In genomic region chr11:118448385-118448784, GRCm38 (mm10) we compare ENCODE assay signal across 22 mouse cellular contexts. TPM values are rescaled to one million over a fixed set of nuclear protein-coding genes. Genes with fewer than 3 reads are reported as not detected.
DNase-seq lines count a peak whose midpoint lies in the region; TF ChIP-seq lines count a peak whose summit lies in the region.
"Had no signal": no experiment of that assay in that cellular context is flagged by ENCODE, and none has a peak within 500 bp of the region (broad histone marks: within the 10 kb centered on the region; RNA-seq: fewer than 3 reads in every experiment).

No protein-coding gene starts in this region.

- TF ChIP-seq CTCF in left cerebral cortex, adult 2 months (IDR thresholded peaks at IDR 0.05): no peak

- H3K27ac ChIP-seq in left cerebral cortex, adult 2 months: no peak overlapping the region
- H3K27ac ChIP-seq: forebrain, embryonic 13.5 days; heart, embryonic 15.5 days; hindbrain, embryonic 13.5 days; liver, embryonic 15.5 days; macrophage; midbrain, embryonic 12.5 days; neural tube, embryonic 12.5 days had no signal

- intact Hi-C loops in heart, postnatal 10 days (cut with DNase I): loop anchor here (5.0 kb wide), 1 partner anchor 59 kb away; no protein-coding TSS in a partner anchor
- intact Hi-C loops in left cerebral cortex, adult 2 months (cut with DNase I): no loop called here

- H3K4me3 ChIP-seq in left cerebral cortex, adult 2 months: no peak overlapping the region
- H3K4me3 ChIP-seq: embryonic facial prominence, embryonic 12.5 days; erythroblast, embryonic 14.5 days; forebrain, embryonic 13.5 days; heart, embryonic 15.5 days; hindbrain, embryonic 13.5 days; limb, embryonic 15.5 days; liver, embryonic 15.5 days; midbrain, embryonic 12.5 days; neural tube, embryonic 12.5 days had no signal

- DNase-seq in adrenal gland, postnatal 10 days: peak; percentile 57
- no peak for DNase-seq in adrenal gland, adult 18-20 months (ENCODE audit: low spot score in 2 of 2)
- peak; percentile 32 for DNase-seq in testis, postnatal 14 days (ENCODE audit: low spot score)
- no peak for DNase-seq in testis, postnatal 10 days (ENCODE audit: low spot score)
- peak; percentile 78 to 80 for DNase-seq in heart, postnatal 10 days
- no peak for DNase-seq in layer of hippocampus, adult 9-10 months (ENCODE audit: low spot score)
- DNase-seq in right cerebral cortex, postnatal 10 days (ENCODE audit: low spot score in 2 of 2): no peak
- no peak for DNase-seq in left cerebral cortex, adult 2 months (ENCODE audit: extremely low spot score in 1 of 2, low spot score in 2 of 2)
- DNase-seq: cerebellum, adult 9-10 months; kidney, adult 8-10 months; kidney, postnatal 14 days; thymus, postnatal 36 days had no signal

RNA-seq across cellular contexts. Expression of gene C1qtnf1, which starts 20.4 kb away (rescaled TPM):
- total RNA-seq in adrenal gland, postnatal 10 days (2021): 10 to 100 TPM; 27.7 to 28.7 TPM
- total RNA-seq in adrenal gland, adult 18-20 months (2021): 10 to 100 TPM; 15.9 to 17.2 TPM
- 10 to 100 TPM; 38.0 to 38.4 TPM for total RNA-seq in heart, postnatal 10 days (2021)
- total RNA-seq in left cerebral cortex, adult 2 months (2021): 1 to 10 TPM; 3.3 to 4.8 TPM

RNA-seq across cellular contexts. Expression of gene Engase, which starts 28.2 kb away (rescaled TPM):
- 10 to 100 TPM; 12.7 to 16.3 TPM for total RNA-seq in adrenal gland, postnatal 10 days (2021)
- total RNA-seq in adrenal gland, adult 18-20 months (2021): 10 to 100 TPM in 1 of 2 experiments, 1 to 10 TPM in 1; 7.3 to 12.4 TPM
- 1 to 10 TPM; 6.6 to 7.1 TPM for total RNA-seq in heart, postnatal 10 days (2021)
- 10 to 100 TPM; 11.0 to 12.4 TPM for total RNA-seq in left cerebral cortex, adult 2 months (2021)

RNA-seq across cellular contexts. Expression of gene Cant1, which starts 29.5 kb away (rescaled TPM):
- total RNA-seq in adrenal gland, postnatal 10 days (2021): 10 to 100 TPM; 29.7 to 29.8 TPM
- total RNA-seq in adrenal gland, adult 18-20 months (2021): 10 to 100 TPM; 30.1 to 33.1 TPM
- total RNA-seq in heart, postnatal 10 days (2021): 10 to 100 TPM; 20.4 to 22.0 TPM
- 10 to 100 TPM; 37.9 to 41.0 TPM for total RNA-seq in left cerebral cortex, adult 2 months (2021)

RNA-seq across cellular contexts. Expression of gene Lgals3bp, which starts 46.5 kb away (rescaled TPM):
- 10 to 100 TPM; 55.4 to 58.3 TPM for total RNA-seq in adrenal gland, postnatal 10 days (2021)
- total RNA-seq in adrenal gland, adult 18-20 months (2021): 100 to 1,000 TPM in 1 of 2 experiments, 10 to 100 TPM in 1; 92.6 to 128 TPM
- total RNA-seq in heart, postnatal 10 days (2021): 10 to 100 TPM; 31.3 to 31.7 TPM
- total RNA-seq in left cerebral cortex, adult 2 months (2021): 10 to 100 TPM; 17.1 to 20.0 TPM

Comparison
In these comparisons a context has a peak if more than half of its experiments do, and no peak if none do; other contexts are left out.
1. DNase-seq: peak in adrenal gland, postnatal 10 days (single experiment), testis, postnatal 14 days (single experiment) and heart, postnatal 10 days (2 of 2); none in adrenal gland, adult 18-20 months (0 of 2), testis, postnatal 10 days (single experiment), layer of hippocampus, adult 9-10 months (single experiment), right cerebral cortex, postnatal 10 days (0 of 2) and left cerebral cortex, adult 2 months (0 of 2).